Mouse (Mus musculus) neural tube, postnatal 0 days (tissue): ENCODE measurements around the gene Olfr1241. TPM values are rescaled to one million over a fixed set of nuclear protein-coding genes. Genes with fewer than 3 reads are reported as not detected.

Experiments used
- polyA plus RNA-seq: library from polyadenylated mRNA; unstranded; fragments of >200 nt; fragmentation: Nextera tagmentation; extraction: Ambion mirVana; gene quantifications from 2 replicates; pipeline ENCODE4 v1.2.1, GENCODE M21; 2015

The Olfr1241 gene
- polyA plus RNA-seq: not detected in 2 replicates

GRCm38 (mm10) chr2:89487026-89487425 is at the start of gene Olfr1241:
TSS of gene Olfr1241 (minus strand) at chr2:89487126.

GRCm38 (mm10) chr2:89531387-89531786 is 44.5 kb upstream of the Olfr1241 start, which contains the start of gene Olfr1243:
TSS of gene Olfr1243 (minus strand) at chr2:89531487.

GRCm38 (mm10) chr2:89498235-89498634 is 11.3 kb upstream of the Olfr1241 start, which contains the start of gene Olfr1242:
TSS of gene Olfr1242 (minus strand) at chr2:89498335.

GRCm38 (mm10) chr2:89442900-89443299 is 44.0 kb downstream of the Olfr1241 start, which contains the start of gene Olfr1240:
TSS of gene Olfr1240 (minus strand) at chr2:89443000.

Other genes starting within 250 kb of the Olfr1241 start
- gene Olfr1228, start 233.1 kb downstream of the Olfr1241 start, polyA plus RNA-seq: not detected in 2 replicates
- gene Olfr1229, start 199.1 kb downstream of the Olfr1241 start, polyA plus RNA-seq: not detected in 2 replicates
- not detected in 2 replicates for gene Olfr1230, start 189.9 kb downstream of the Olfr1241 start, polyA plus RNA-seq
- gene Olfr1231, start 180.1 kb downstream of the Olfr1241 start, polyA plus RNA-seq: not detected in 2 replicates
- gene Olfr1232, start 157.5 kb downstream of the Olfr1241 start, polyA plus RNA-seq: not detected in 2 replicates
- not detected in 2 replicates for gene Olfr1233, start 144.7 kb downstream of the Olfr1241 start, polyA plus RNA-seq
- not detected in 2 replicates for gene Olfr1234, start 122.3 kb downstream of the Olfr1241 start, polyA plus RNA-seq
- gene Olfr1238, start 77.5 kb downstream of the Olfr1241 start, polyA plus RNA-seq: not detected in 2 replicates
- not detected in 2 replicates for gene Olfr1239, start 66.7 kb downstream of the Olfr1241 start, polyA plus RNA-seq
- not detected in 2 replicates for gene Olfr1240, start 44.1 kb downstream of the Olfr1241 start, polyA plus RNA-seq
- gene Olfr1242, start 11.2 kb upstream of the Olfr1241 start, polyA plus RNA-seq: not detected in 2 replicates
- gene Olfr1243, start 44.4 kb upstream of the Olfr1241 start, polyA plus RNA-seq: not detected in 2 replicates
- not detected in 2 replicates for gene Olfr1245, start 91.3 kb upstream of the Olfr1241 start, polyA plus RNA-seq
- gene Olfr1246, start 106.0 kb upstream of the Olfr1241 start, polyA plus RNA-seq: not detected in 2 replicates
- not detected in 2 replicates for gene Olfr1247, start 127.0 kb upstream of the Olfr1241 start, polyA plus RNA-seq
- not detected in 2 replicates for gene Olfr1248, start 131.1 kb upstream of the Olfr1241 start, polyA plus RNA-seq
- not detected in 2 replicates for gene Olfr1249, start 147.9 kb upstream of the Olfr1241 start, polyA plus RNA-seq
- not detected in 2 replicates for gene Olfr1250, start 174.3 kb upstream of the Olfr1241 start, polyA plus RNA-seq
- gene Olfr1251, start 184.8 kb upstream of the Olfr1241 start, polyA plus RNA-seq: not detected in 2 replicates
- not detected in 2 replicates for gene Olfr1252, start 237.9 kb upstream of the Olfr1241 start, polyA plus RNA-seq